Mouse (Mus musculus) hindbrain, embryonic 15.5 days (tissue): ENCODE data around the gene H2-T23. TPM values are rescaled to one million over a fixed set of nuclear protein-coding genes. Genes with fewer than 3 reads are reported as not detected.
"Not testable (repeated sequence)": the region's sequence is repeated elsewhere in the genome, so short reads cannot be mapped to it uniquely, and the experiment has no call there.

Source experiments
- ATAC-seq: fragments of 200-750 bp; cut with Nextera tagmentation; 2 replicates; pipeline ENCODE4 v1.8.0; 2017; ENCODE audit warnings: low read depth, moderate number of reproducible peaks, moderate TSS enrichment; ENCODE audit not compliant: low FRiP score
- H3K27ac ChIP-seq: fragments of 300-500 bp; sonication (generic); replicated peaks from 2 replicates; pipeline ENCODE4 v1.5.1; 2015; ENCODE audit warnings: mild to moderate bottlenecking, inconsistent platforms
- H3K27me3 ChIP-seq: fragments of 300-500 bp; sonication (generic); 2 replicates; pipeline ENCODE4 v1.6.1; 2015; ENCODE audit warnings: control low read depth, inconsistent platforms
- H3K36me3 ChIP-seq: fragments of 300-500 bp; sonication (generic); 2 replicates; pipeline ENCODE4 v1.6.1; 2015; ENCODE audit warnings: control low read depth, inconsistent platforms
- H3K4me1 ChIP-seq: fragments of 300-500 bp; sonication (generic); replicated peaks from 2 replicates; pipeline ENCODE4 v1.6.1; 2015; ENCODE audit warnings: control low read depth, inconsistent platforms
- H3K4me2 ChIP-seq: fragments of 300-500 bp; sonication (generic); 2 replicates; pipeline ENCODE4 v1.6.1; 2015; ENCODE audit warnings: moderate library complexity, mild to moderate bottlenecking, inconsistent platforms
- H3K4me3 ChIP-seq: fragments of 300-500 bp; sonication (generic); 2 replicates; pipeline ENCODE4 v1.5.1; 2015; ENCODE audit warnings: mild to moderate bottlenecking, inconsistent platforms
- H3K9ac ChIP-seq: fragments of 300-500 bp; sonication (generic); 2 replicates; pipeline ENCODE4 v1.6.1; 2015; ENCODE audit warnings: inconsistent platforms
- H3K9me3 ChIP-seq: fragments of 300-500 bp; sonication (generic); 2 replicates; pipeline ENCODE4 v1.6.1; 2016; ENCODE audit warnings: control low read depth, inconsistent platforms
- WGBS: fragments of 180-500 bp; shearing (Covaris S2); methylation state at CpG from one replicate; pipeline ENCODE4 v1.1.7; 2015; 5-methylcytosine and 5-hydroxymethylcytosine counted together
- polyA plus RNA-seq: library from polyadenylated mRNA; unstranded; fragments of >200 nt; fragmentation: Nextera tagmentation; extraction: Ambion mirVana; gene quantifications from 2 replicates; pipeline ENCODE4 v1.2.1, GENCODE M21; 2015

The H2-T23 gene
- polyA plus RNA-seq: 4.8 and 6.6 TPM in 2 replicates

- H3K36me3 ChIP-seq, H3K27me3 ChIP-seq, H3K9me3 ChIP-seq, H3K27ac ChIP-seq: not testable (repeated sequence)
- Histone ChIP-seq H3K4me2 (peak within 1 kb of the TSS; percentile 90), H3K4me3 (peak within 1 kb of the TSS; percentile 48), H3K9ac (peak within 1 kb of the TSS; percentile 38), H3K4me1 (peaks cover 13% of the 10 kb centered on the region)
- peak; percentile 35; the same call in 1 of the 2 replicates for ATAC-seq
- WGBS: under 1% methylated on average over 22 of the region's 25 CpGs
Observed at GRCm38 (mm10) chr17:36032351-36032875, at the start of gene H2-T23. H2-T23 (minus strand) TSS chr17:36032855.

- H3K36me3 ChIP-seq, H3K27ac ChIP-seq, ATAC-seq, H3K9ac ChIP-seq, H3K4me3 ChIP-seq, H3K9me3 ChIP-seq, H3K4me2 ChIP-seq: not testable (repeated sequence)
- Histone ChIP-seq H3K4me1 (peaks cover 11% of the 10 kb centered on the region; the same call in 1 of the 2 replicates), H3K27me3 (peaks cover 22% of the 10 kb centered on the region)
Observed at GRCm38 (mm10) chr17:36081901-36082300, 49.2 kb upstream of the H2-T23 start.

- WGBS: 37% methylated on average over 2 of the region's 2 CpGs
- no peak overlapping the region for H3K27ac ChIP-seq
- no peak for ATAC-seq
- H3K9me3 ChIP-seq: no peaks in the 10 kb centered on the region
- H3K4me3 ChIP-seq: no peak overlapping the region
- H3K36me3 ChIP-seq: no peaks in the 10 kb centered on the region
- no peak overlapping the region for H3K9ac ChIP-seq
- no peaks in the 10 kb centered on the region for H3K4me1 ChIP-seq
- H3K4me2 ChIP-seq: no peak overlapping the region
- no peaks in the 10 kb centered on the region for H3K27me3 ChIP-seq
Observed at GRCm38 (mm10) chr17:36060829-36061228, 28.2 kb upstream of the H2-T23 start.

GRCm38 (mm10) chr17:36058362-36058761 lies 25.7 kb upstream of the H2-T23 start, which contains the start of gene Gm11127:
Gm11127 (minus strand) TSS chr17:36058371.
- H3K27ac ChIP-seq, H3K4me1 ChIP-seq, H3K27me3 ChIP-seq, H3K4me3 ChIP-seq, H3K9me3 ChIP-seq, H3K4me2 ChIP-seq, ATAC-seq, H3K36me3 ChIP-seq, H3K9ac ChIP-seq: not testable (repeated sequence)
- WGBS: 74% methylated on average over 1 of the region's 1 CpGs

- not testable (repeated sequence) for H3K36me3 ChIP-seq, H3K4me2 ChIP-seq, H3K9ac ChIP-seq, ATAC-seq, H3K4me1 ChIP-seq, H3K27ac ChIP-seq, H3K27me3 ChIP-seq, H3K4me3 ChIP-seq, H3K9me3 ChIP-seq
- 90% methylated on average over 25 of the region's 25 CpGs for WGBS
Observed at GRCm38 (mm10) chr17:36057927-36058326, 25.3 kb upstream of the H2-T23 start.

- Histone ChIP-seq H3K4me1 (peaks cover 8% of the 10 kb centered on the region; the same call in 1 of the 2 replicates), H3K36me3 (no peaks in the 10 kb centered on the region), H3K4me3 (peak overlapping the region; percentile 40; the same call in 1 of the 2 replicates), H3K4me2 (peak overlapping the region; percentile 81), H3K9ac (no peak overlapping the region), H3K27ac (no peak overlapping the region), H3K27me3 (no peaks in the 10 kb centered on the region), H3K9me3 (no peaks in the 10 kb centered on the region)
- WGBS: 84% methylated on average over 3 of the region's 3 CpGs
- no peak for ATAC-seq
Observed at GRCm38 (mm10) chr17:36043286-36043685, 10.6 kb upstream of the H2-T23 start.

GRCm38 (mm10) chr17:36042610-36043169 lies 10.0 kb upstream of the H2-T23 start, which contains the start of the genes H2-T22 and Gm6034:
H2-T22 (minus strand) TSS chr17:36042747.
Gm6034 (plus strand) TSS chr17:36042961.
- ATAC-seq: peak; percentile 95
- WGBS: under 1% methylated on average over 12 of the region's 12 CpGs
- peak within 1 kb of the TSS; percentile 81 for H3K4me2 ChIP-seq
- peak within 1 kb of the TSS; percentile 40 for H3K4me3 ChIP-seq
- not testable (repeated sequence) for H3K27me3 ChIP-seq, H3K36me3 ChIP-seq, H3K27ac ChIP-seq, H3K9me3 ChIP-seq, H3K4me1 ChIP-seq
- H3K9ac ChIP-seq: peak within 1 kb of the TSS; percentile 25; the same call in 1 of the 2 replicates

GRCm38 (mm10) chr17:36042055-36042454 lies 9.4 kb upstream of the H2-T23 start:
- H3K4me2 ChIP-seq: peak overlapping the region; percentile 81
- not testable (repeated sequence) for H3K4me1 ChIP-seq, H3K27ac ChIP-seq, H3K36me3 ChIP-seq, H3K9me3 ChIP-seq, H3K27me3 ChIP-seq
- 2% methylated on average over 18 of the region's 19 CpGs for WGBS
- ATAC-seq: peak; percentile 54; the same call in 1 of the 2 replicates
- H3K9ac ChIP-seq: peak overlapping the region; percentile 25; the same call in 1 of the 2 replicates
- H3K4me3 ChIP-seq: peak overlapping the region; percentile 40

- H3K36me3 ChIP-seq, H3K27me3 ChIP-seq, H3K4me1 ChIP-seq, H3K9me3 ChIP-seq, H3K9ac ChIP-seq, H3K27ac ChIP-seq, H3K4me2 ChIP-seq, ATAC-seq, H3K4me3 ChIP-seq: not testable (repeated sequence)
- 91% methylated on average over 2 of the region's 2 CpGs for WGBS
Observed at GRCm38 (mm10) chr17:36040604-36041003, 7.9 kb upstream of the H2-T23 start.

GRCm38 (mm10) chr17:36036126-36036525 lies 3.5 kb upstream of the H2-T23 start:
- WGBS: 86% methylated on average over 13 of the region's 13 CpGs
- H3K27ac ChIP-seq, H3K4me3 ChIP-seq, H3K36me3 ChIP-seq, H3K27me3 ChIP-seq, H3K4me2 ChIP-seq, H3K9me3 ChIP-seq, ATAC-seq, H3K9ac ChIP-seq: not testable (repeated sequence)
- peaks cover 13% of the 10 kb centered on the region for H3K4me1 ChIP-seq

- H3K9me3 ChIP-seq, H3K4me3 ChIP-seq, H3K9ac ChIP-seq, H3K4me2 ChIP-seq, ATAC-seq, H3K36me3 ChIP-seq, H3K27me3 ChIP-seq, H3K27ac ChIP-seq: not testable (repeated sequence)
- WGBS: 42% methylated on average over 3 of the region's 3 CpGs
- peaks cover 13% of the 10 kb centered on the region for H3K4me1 ChIP-seq
Observed at GRCm38 (mm10) chr17:36035010-36035638, 2.5 kb upstream of the H2-T23 start.

GRCm38 (mm10) chr17:36034524-36034923 lies 1.9 kb upstream of the H2-T23 start:
- WGBS: 58% methylated on average over 3 of the region's 3 CpGs

More at GRCm38 (mm10) chr17:36034524-36034923, 1.9 kb upstream of the H2-T23 start:
- not testable (repeated sequence) for H3K9me3 ChIP-seq, H3K36me3 ChIP-seq, H3K4me2 ChIP-seq, H3K27me3 ChIP-seq, H3K27ac ChIP-seq, ATAC-seq, H3K9ac ChIP-seq, H3K4me3 ChIP-seq
- H3K4me1 ChIP-seq: peaks cover 13% of the 10 kb centered on the region
